Mouse (Mus musculus) megakaryocyte, embryonic 14.5 days (primary cell): ENCODE results near the gene Cox5a.

ENCODE experiments used
- FLI1 ChIP-seq: IDR thresholded peaks from 2 replicates; pipeline ENCODE4 v1.6.1; 2012; ENCODE audit warnings: low read length, inconsistent platforms, mixed read lengths
- GATA1 ChIP-seq: IDR thresholded peaks from 3 replicates; pipeline ENCODE4 v1.6.1; 2012; ENCODE audit warnings: mixed read lengths, low read length, inconsistent platforms, borderline replicate concordance

DNA sequence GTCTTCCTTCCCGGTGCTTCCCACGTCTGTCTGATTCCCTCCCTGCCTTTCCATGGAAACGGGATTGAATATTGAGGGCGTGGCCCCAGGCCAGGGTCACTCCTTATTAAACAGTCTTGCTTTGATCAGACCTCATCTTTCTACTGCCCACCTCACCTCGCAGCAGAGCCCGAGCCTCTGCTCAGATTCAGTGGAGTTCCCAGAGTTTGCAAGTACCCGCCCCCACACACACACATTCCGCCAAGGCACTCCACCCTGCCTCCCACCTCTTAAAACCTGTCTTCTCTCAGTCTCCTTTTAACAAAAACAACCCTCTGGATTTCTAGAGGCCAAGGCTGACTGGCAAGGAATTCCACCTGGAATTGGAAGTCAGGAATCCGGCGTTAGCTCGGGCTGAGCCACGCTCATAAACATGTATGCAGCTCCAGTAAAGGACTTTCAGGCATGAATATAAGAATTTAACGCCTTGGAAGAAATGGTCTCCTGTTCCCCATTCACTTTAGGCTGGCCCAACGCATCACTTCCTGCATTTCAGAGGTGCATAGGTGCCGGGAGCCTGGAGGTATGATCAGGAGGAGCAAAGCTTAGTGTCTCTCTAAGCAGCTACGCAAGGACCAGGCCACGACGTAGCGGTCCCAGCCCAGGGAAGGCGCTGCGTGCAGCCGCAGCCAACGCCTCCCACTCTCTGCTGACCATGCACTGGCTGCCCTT, 18.0 kb upstream of the Cox5a start:
- TF ChIP-seq GATA1 (no peak), FLI1 (no peak)
